Mouse (Mus musculus) heart, adult 18-20 months (tissue): ENCODE results near the gene Mast4. TPM values are rescaled to one million over a fixed set of nuclear protein-coding genes. Genes with fewer than 3 reads are reported as not detected.
A peak's percentile ranks its signal among the peaks of the same experiment; 100 is the strongest.

Experiments
- DNase-seq, 2 experiments: peaks; one replicate each; pipeline ENCODE4 v3.0.0; 2021 to 2022; ENCODE audit warnings: mixed read lengths in 1 of 2
- total RNA-seq, 2 experiments: library from RNA; stranded (reverse); gene quantifications; 2 replicates each; pipeline ENCODE4 v1.2.3; 2021

The Mast4 gene
- total RNA-seq, 2 experiments from 2014 or later: 21.4 to 30.3 TPM

GRCm38 (mm10) chr13:102989616-102990015 lies 344.7 kb downstream of the Mast4 start:
- no peak for DNase-seq

DNA sequence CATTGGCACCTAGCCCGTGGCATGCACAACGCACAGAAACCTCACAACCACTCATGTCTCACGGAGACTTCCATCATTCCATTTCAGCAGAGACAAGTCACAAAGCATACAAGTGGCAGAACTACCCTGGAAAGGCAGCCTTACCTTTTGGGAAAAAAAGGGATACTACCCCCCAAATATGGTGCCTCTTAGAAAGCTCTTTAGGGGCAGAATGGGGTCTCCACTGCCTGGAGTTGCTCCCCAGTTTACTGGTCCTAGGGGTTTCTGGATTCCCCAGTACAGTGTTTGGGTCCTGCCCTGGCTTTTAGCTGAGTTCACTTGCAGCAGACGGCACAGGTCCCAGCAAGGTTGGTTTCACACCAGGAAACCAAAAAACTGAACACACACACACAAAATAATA lies 345.3 kb downstream of the Mast4 start:
- DNase-seq: no peak

GRCm38 (mm10) chr13:102988251-102988895 lies 345.9 kb downstream of the Mast4 start:
- no peak for DNase-seq

DNA sequence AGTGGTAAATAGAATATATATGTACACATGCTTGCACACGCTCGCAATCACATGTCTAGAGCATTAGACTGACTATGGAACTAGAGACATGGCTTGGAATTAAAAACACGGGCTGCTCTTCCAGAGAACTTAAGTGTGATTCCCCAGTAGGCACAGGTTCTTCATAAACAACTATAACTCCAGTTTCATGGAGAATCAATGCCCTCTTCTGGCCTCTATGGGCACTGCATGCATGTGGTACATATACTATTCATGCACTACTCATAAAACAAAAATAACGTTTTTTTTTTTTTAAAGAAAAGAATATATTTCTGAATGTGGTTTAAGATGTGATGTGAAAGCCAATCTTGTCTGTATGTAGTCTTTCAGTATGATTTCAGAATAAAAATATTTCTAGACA lies 349.7 kb downstream of the Mast4 start:
- no peak for DNase-seq

DNA sequence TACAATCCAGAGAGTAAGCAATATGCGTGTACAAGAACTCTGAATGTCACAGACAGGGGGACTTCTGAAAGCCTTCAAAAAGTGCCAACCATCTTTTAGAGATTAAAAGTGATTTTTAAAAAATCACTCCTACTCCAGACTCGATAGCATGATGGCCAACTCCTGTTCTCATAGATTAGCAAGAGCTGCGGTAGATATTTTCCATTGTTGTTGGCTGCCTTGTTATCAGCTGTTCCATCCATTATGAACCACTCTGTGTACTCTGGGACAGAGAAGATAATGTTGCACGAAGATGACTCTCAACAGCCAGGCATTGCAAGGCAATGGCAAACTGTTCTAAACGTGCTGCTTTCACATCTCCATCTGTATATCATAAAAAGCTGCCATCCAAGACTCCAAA lies 360.4 kb downstream of the Mast4 start:
- no peak for DNase-seq

GRCm38 (mm10) chr13:102963471-102963870 lies 370.8 kb downstream of the Mast4 start:
- no peak for DNase-seq

- DNase-seq: no peak
Observed at GRCm38 (mm10) chr13:102958273-102959270, 375.7 kb downstream of the Mast4 start.

DNA sequence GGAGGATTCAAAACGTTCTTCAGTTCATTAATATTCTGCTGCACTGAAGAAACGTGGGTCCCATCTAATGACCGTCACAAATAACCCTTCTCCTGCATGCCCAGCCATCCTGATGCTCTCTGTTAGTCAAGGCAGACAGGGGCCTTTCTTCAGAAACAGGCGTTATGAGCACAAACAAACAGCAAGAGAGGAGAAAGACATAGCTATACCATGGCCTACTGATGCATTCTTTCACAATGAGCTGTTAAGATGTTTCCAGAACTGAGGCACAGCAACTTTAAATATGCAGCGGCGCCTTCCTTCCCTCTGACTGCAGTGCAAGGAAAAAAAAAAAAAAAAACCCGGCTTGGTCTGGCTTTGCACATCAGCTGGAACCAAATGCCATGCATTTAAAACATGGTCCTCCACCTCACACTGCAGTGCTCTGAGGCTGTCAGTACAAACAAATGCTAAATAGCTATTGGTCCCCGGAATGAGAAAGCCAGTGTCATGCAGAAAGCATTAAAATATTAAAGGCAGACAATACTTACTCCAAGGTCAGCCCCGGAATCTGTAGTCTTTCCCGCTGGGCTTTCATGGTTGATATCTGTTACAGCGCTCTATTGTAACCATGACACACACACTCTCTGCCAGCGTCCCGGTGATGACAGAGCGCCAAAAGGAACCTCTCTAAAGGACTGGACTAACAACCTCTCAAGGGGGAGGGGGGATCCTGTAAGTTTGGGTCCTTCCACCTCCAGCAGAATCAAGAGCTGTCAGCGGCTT lies 376.6 kb downstream of the Mast4 start:
- peak; percentile 28 to 44 for DNase-seq

DNA sequence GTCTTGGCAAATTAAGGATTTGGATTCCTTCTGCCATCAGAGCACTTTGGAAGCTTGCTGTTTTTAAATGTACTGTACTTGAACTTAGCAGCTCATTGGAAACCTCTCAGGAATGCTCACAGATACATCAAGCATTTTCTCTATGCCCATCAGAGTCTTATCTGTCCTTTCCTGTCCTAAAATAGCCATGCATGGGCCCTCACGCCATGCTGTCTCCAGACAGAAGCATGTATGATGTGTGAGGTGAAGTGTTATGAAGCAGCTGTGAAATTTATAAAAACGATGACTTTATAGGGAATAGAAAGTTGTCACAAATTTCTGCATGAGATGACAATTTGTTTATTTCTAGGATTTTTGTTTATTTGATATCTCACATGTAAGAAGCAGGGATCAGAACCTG lies 378.8 kb downstream of the Mast4 start:
- DNase-seq: no peak

DNA sequence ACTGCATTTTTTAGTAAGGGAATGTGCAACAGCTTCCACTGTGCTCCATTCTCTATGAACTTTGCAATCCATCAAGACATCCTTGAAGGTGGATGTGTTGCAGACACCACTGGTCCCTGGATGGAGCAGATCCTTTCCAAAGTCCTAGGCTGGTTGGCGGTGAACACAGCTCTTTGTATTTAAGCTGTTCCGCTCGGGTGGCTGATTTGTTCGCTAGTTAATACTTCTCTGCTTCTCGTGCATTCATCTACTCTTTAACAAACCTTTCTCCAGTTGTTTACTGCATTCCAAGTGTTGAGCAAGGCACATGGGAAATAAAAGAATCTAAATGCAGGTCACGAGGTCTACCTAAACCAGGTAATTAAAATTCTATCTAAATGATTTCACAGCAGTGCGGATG lies 384.5 kb downstream of the Mast4 start:
- DNase-seq: no peak

- DNase-seq: no peak
Observed at GRCm38 (mm10) chr13:102948966-102949365, 385.3 kb downstream of the Mast4 start.

- DNase-seq: peak; percentile 41 to 53
Observed at GRCm38 (mm10) chr13:102947546-102947945, 386.8 kb downstream of the Mast4 start.

- no peak for DNase-seq
Observed at GRCm38 (mm10) chr13:102946024-102946821, 388.1 kb downstream of the Mast4 start.

DNA sequence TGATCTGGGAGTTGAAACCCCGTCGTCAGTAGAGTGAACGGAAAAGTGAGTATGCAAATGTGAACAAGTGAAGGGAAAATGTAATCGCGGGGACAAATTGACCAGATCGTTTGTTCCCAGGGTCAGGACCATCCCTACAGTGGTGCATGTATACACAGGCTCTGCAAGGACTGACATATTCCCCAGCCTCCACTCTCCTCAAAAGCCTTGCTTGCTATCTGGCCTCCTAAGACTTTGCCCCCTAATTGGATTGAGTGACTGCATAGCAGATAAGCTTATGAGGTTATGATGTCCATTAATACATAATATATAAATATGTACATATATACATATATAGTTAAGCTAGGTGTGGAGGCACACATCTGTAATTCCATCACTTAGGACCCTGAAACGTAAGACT lies 388.8 kb downstream of the Mast4 start:
- DNase-seq: no peak

DNA sequence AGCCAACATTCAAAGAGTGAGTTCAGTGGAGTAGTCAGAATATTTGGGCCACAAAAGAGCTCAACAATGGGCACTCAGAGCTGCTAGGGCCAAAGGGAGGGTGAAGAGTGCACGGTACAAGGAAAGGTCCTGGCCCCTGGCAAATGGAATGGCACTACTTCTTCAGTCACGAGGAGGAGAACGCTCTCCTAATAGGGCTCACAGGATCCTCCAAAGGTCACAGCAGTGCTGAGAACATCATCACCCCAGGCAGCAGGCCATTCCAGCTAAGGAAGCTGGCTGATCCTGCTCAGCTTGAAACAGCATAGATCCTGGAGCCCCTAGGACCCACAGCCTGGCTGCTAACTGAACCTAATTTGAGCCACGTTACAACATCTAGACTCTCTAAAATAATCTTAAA lies 389.8 kb downstream of the Mast4 start:
- no peak for DNase-seq

DNA sequence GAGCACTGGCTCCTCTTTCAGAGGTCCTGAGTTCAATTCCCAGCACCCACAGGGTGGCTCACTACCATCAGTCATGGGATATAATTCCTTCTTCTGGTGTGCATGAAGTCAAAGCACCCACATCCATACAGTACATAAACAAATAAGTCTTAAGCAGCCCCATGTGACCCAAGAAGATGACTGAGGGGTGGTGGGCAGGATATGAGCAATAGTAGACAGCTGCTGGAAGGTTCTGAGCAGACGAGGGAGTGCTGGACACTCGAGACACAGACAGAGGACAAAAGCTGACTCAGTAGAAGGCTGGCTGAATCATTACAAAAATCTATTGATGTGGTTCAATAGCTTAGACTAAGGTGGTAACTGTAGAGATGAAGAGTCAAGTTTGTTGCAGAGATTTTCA lies 391.7 kb downstream of the Mast4 start:
- DNase-seq: no peak

- no peak for DNase-seq
Observed at GRCm38 (mm10) chr13:102940476-102940875, 393.8 kb downstream of the Mast4 start.

DNA sequence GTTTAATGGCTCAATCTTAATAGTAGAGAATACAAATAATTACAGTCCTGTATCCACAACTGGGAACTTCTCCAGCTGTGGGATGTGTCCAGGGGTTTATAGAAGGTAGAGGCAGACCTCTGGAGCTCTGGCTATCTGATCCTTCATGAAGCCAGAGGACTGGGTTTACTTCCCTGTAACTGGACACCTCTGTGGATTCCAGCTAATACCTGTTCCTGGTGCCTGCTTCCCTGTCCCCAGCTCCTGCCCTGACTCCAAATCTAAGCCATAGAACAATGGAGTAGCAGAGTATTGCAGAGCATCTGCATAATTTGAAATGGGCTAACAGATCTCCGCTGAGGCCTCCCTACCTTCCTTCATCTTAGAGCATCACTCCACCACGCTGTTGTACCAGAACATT lies 398.1 kb downstream of the Mast4 start:
- DNase-seq: no peak

DNA sequence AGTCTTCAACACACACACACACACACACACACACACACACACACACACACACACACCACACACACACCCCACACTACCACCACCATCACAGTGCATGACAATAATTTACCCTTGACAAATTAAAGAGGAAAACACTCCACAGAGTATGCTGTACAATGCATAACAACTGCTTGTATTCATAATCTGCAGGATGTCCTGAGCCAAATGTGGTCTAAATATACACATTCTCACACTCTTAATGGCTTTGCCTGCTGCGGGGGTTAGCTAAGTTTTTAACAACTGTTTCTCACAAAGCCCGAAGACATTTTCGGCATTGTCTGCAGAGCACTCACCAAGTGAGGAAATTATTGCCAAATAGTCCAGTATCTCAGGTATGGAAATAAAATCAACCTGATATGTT lies 398.5 kb downstream of the Mast4 start:
- DNase-seq: no peak

DNA sequence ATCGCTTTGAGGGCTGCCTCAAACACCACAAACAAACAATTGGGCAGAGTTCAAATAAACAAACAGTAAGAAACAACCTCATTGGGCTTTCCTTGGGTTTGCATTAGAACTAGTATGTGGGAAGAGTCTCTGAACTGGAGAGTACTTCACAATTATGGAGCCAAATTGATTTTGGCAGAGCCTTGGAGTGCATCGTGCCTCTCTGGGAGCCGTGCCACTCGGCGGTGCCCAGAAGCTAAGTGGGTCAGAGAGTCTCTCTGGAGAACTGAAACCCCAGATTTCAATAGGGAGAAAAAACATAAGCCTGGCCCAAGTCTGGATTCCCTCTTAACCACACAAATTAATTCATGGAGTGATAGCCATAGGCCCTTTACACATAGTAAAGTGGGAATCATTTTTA lies 400.6 kb downstream of the Mast4 start:
- peak; percentile 72 to 77 for DNase-seq

- DNase-seq: no peak
Observed at GRCm38 (mm10) chr13:102932434-102932833, 401.9 kb downstream of the Mast4 start.

- DNase-seq: no peak
Observed at GRCm38 (mm10) chr13:102931951-102932350, 402.3 kb downstream of the Mast4 start.
